Mouse (Mus musculus) MEL (cell line): ENCODE measurements around the gene Pidd1. TPM values are rescaled to one million over a fixed set of nuclear protein-coding genes. Genes with fewer than 3 reads are reported as not detected.

Source experiments
- DNase-seq: peaks from one replicate; pipeline ENCODE4 v3.0.0; 2011; ENCODE audit warnings: low read depth, low spot score
- H3K27ac ChIP-seq: 2 replicates; pipeline ENCODE4 v1.5.1; 2012; ENCODE audit warnings: low read depth, mild to moderate bottlenecking, control low read depth, low read length, moderate library complexity; ENCODE audit not compliant: control insufficient read depth
- H3K27me3 ChIP-seq, 2 experiments: fragments of 150-350 bp in 1 of 2; sonication (generic) in 1 of 2; 2 replicates each; pipeline ENCODE4 v1.6.1; 2012; ENCODE audit warnings: low read length in 2 of 2, mild to moderate bottlenecking in 2 of 2, improper control_type of control experiment in 1 of 2, moderate library complexity in 1 of 2; ENCODE audit not compliant: insufficient read depth in 2 of 2, control insufficient read depth in 1 of 2
- H3K36me3 ChIP-seq, 2 experiments: 2 replicates each; pipeline ENCODE4 v1.6.1; 2012 to 2014; ENCODE audit warnings: low read length in 2 of 2, improper control_type of control experiment in 1 of 2, inconsistent platforms in 1 of 2, mild to moderate bottlenecking in 1 of 2; ENCODE audit not compliant: insufficient read depth in 2 of 2, control insufficient read depth in 1 of 2
- H3K4me1 ChIP-seq, 2 experiments: fragments of 150-350 bp in 1 of 2; sonication (generic) in 1 of 2; 2 replicates each; pipeline ENCODE4 v1.6.1; 2012; ENCODE audit warnings: low read length in 2 of 2, improper control_type of control experiment in 1 of 2, mild to moderate bottlenecking in 1 of 2; ENCODE audit not compliant: insufficient read depth in 2 of 2, control insufficient read depth in 1 of 2
- H3K4me3 ChIP-seq, 2 experiments: fragments of 150-350 bp in 1 of 2; sonication (generic) in 1 of 2; 2 replicates each; pipeline ENCODE4 v1.5.1; 2012; ENCODE audit warnings: low read depth in 2 of 2, low read length in 2 of 2, mild to moderate bottlenecking in 2 of 2, moderate library complexity in 2 of 2, control low read depth in 1 of 2, improper control_type of control experiment in 1 of 2; ENCODE audit not compliant: control insufficient read depth in 1 of 2, insufficient read depth in 1 of 2
- H3K79me2 ChIP-seq: 2 replicates; pipeline ENCODE4 v1.6.1; 2012; ENCODE audit warnings: mild to moderate bottlenecking, low read length, moderate library complexity; ENCODE audit not compliant: control insufficient read depth, poor library complexity, insufficient read depth
- H3K9ac ChIP-seq: 2 replicates; pipeline ENCODE4 v1.6.1; 2012; ENCODE audit warnings: low read depth, mild to moderate bottlenecking, control low read depth, low read length, moderate library complexity; ENCODE audit not compliant: control insufficient read depth, poor library complexity, severe bottlenecking
- H3K9me3 ChIP-seq: fragments of 150-350 bp; sonication (generic); replicated peaks from 2 replicates; pipeline ENCODE4 v1.6.1; 2012; ENCODE audit warnings: mild to moderate bottlenecking, low read length, improper control_type of control experiment, moderate library complexity; ENCODE audit not compliant: insufficient read depth
- BHLHE40 ChIP-seq: IDR thresholded peaks from 2 replicates; pipeline ENCODE4 v1.6.1; 2012; ENCODE audit warnings: low read depth, mild to moderate bottlenecking, inconsistent platforms, low read length, improper control_type of control experiment, borderline replicate concordance
- CHD1 ChIP-seq: IDR thresholded peaks from 2 replicates; pipeline ENCODE4 v1.6.1; 2012; ENCODE audit warnings: low read depth, mild to moderate bottlenecking, inconsistent platforms, low read length, improper control_type of control experiment
- E2F4 ChIP-seq: IDR thresholded peaks from 2 replicates; pipeline ENCODE4 v1.6.1; 2011; ENCODE audit warnings: low read depth, low read length, improper control_type of control experiment, borderline replicate concordance
- ETS1 ChIP-seq: IDR thresholded peaks from 2 replicates; pipeline ENCODE4 v1.6.1; 2012; ENCODE audit warnings: low read depth, mild to moderate bottlenecking, inconsistent platforms, low read length, improper control_type of control experiment, moderate library complexity
- GABPA ChIP-seq: IDR thresholded peaks from 2 replicates; pipeline ENCODE4 v1.6.1; 2012; ENCODE audit warnings: low read depth, mild to moderate bottlenecking, inconsistent platforms, low read length, improper control_type of control experiment, moderate library complexity
- GATA1 ChIP-seq: IDR thresholded peaks from 2 replicates; pipeline ENCODE4 v1.6.1; 2011; ENCODE audit warnings: low read depth, low read length, improper control_type of control experiment
- HCFC1 ChIP-seq: IDR thresholded peaks from 2 replicates; pipeline ENCODE4 v1.6.1; 2012; ENCODE audit warnings: low read depth, mild to moderate bottlenecking, inconsistent platforms, low read length, improper control_type of control experiment, moderate library complexity
- KAT2A ChIP-seq: conservative IDR thresholded peaks from 2 replicates; pipeline ENCODE4 v1.6.1; 2012; ENCODE audit warnings: low read depth, low read length, improper control_type of control experiment, inconsistent platforms
- MAFK ChIP-seq: IDR thresholded peaks from 2 replicates; pipeline ENCODE4 v1.6.1; 2011; ENCODE audit warnings: low read depth, mild to moderate bottlenecking, low read length, improper control_type of control experiment, borderline replicate concordance
- MAZ ChIP-seq: IDR thresholded peaks from 2 replicates; pipeline ENCODE4 v1.6.1; 2012; ENCODE audit warnings: low read depth, mild to moderate bottlenecking, inconsistent platforms, low read length, improper control_type of control experiment
- MYB ChIP-seq: IDR thresholded peaks from 2 replicates; pipeline ENCODE4 v1.6.1; 2011; ENCODE audit warnings: mild to moderate bottlenecking, low read depth, low read length, improper control_type of control experiment
- NELFE ChIP-seq: IDR thresholded peaks from 2 replicates; pipeline ENCODE4 v1.6.1; 2011; ENCODE audit warnings: low read depth, low read length, improper control_type of control experiment
- NRF1 ChIP-seq: IDR thresholded peaks from 2 replicates; pipeline ENCODE4 v1.6.1; 2014; ENCODE audit warnings: low read depth, mild to moderate bottlenecking, inconsistent platforms, low read length, improper control_type of control experiment, moderate library complexity; ENCODE audit not compliant: poor library complexity, insufficient read depth, severe bottlenecking
- POLR2A ChIP-seq, 2 experiments: IDR thresholded peaks; 2 replicates each; pipeline ENCODE4 v1.6.1; 2011 to 2012; ENCODE audit warnings: low read length in 2 of 2, mild to moderate bottlenecking in 2 of 2, control low read depth in 1 of 2, improper control_type of control experiment in 1 of 2, low read depth in 1 of 2, moderate library complexity in 1 of 2; ENCODE audit not compliant: control insufficient read depth in 1 of 2, insufficient read depth in 1 of 2, poor library complexity in 1 of 2
- POLR2AphosphoS2 ChIP-seq: IDR thresholded peaks from 2 replicates; pipeline ENCODE4 v1.6.1; 2011; ENCODE audit warnings: low read length, improper control_type of control experiment
- RAD21 ChIP-seq: IDR thresholded peaks from 2 replicates; pipeline ENCODE4 v1.6.1; 2011; ENCODE audit warnings: mild to moderate bottlenecking, low read depth, low read length, improper control_type of control experiment
- RCOR1 ChIP-seq: IDR thresholded peaks from 2 replicates; pipeline ENCODE4 v1.6.1; 2012; ENCODE audit warnings: low read depth, mild to moderate bottlenecking, inconsistent platforms, low read length, improper control_type of control experiment
- TAL1 ChIP-seq: IDR thresholded peaks from 2 replicates; pipeline ENCODE4 v1.6.1; 2012; ENCODE audit warnings: mild to moderate bottlenecking, inconsistent platforms, low read length, moderate library complexity, mixed read lengths
- TBP ChIP-seq: IDR thresholded peaks from 2 replicates; pipeline ENCODE4 v1.8.0; 2011; ENCODE audit warnings: low read depth, low read length, improper control_type of control experiment
- USF2 ChIP-seq, 2 experiments: IDR thresholded peaks; 2 replicates each; pipeline ENCODE4 v1.6.1; 2011 to 2012; ENCODE audit warnings: improper control_type of control experiment in 2 of 2, low read length in 2 of 2, borderline replicate concordance in 1 of 2, inconsistent platforms in 1 of 2, low read depth in 1 of 2, mild to moderate bottlenecking in 1 of 2; ENCODE audit not compliant: insufficient read depth in 1 of 2
- ZMIZ1 ChIP-seq: IDR thresholded peaks from 2 replicates; pipeline ENCODE4 v1.6.1; 2012; ENCODE audit warnings: low read depth, mild to moderate bottlenecking, inconsistent platforms, low read length, improper control_type of control experiment, moderate library complexity
- polyA plus RNA-seq, 2 experiments: library from polyadenylated mRNA; stranded (reverse) in 1 of 2; unstranded in 1 of 2; fragments of >175 nt in 1 of 2; fragments of >200 nt in 1 of 2; gene quantifications; 2 replicates each; pipeline versions ENCODE4 v1.2.1 to v1.2.4; 2012; ENCODE audit warnings: low replicate concordance in 2 of 2, low read depth in 1 of 2; ENCODE audit not compliant: insufficient read length in 2 of 2, insufficient read depth in 1 of 2, missing spikeins in 1 of 2
- total RNA-seq: library from RNA; depleted of rRNA; stranded (reverse); fragments of 300-350 nt; gene quantifications from 2 replicates; pipeline ENCODE4 v1.2.3, GENCODE M21; 2012

Pidd1 gene
- total and polyA plus RNA-seq, 3 experiments, result 6.4 to 27.2 TPM; not detected in 1

DNA sequence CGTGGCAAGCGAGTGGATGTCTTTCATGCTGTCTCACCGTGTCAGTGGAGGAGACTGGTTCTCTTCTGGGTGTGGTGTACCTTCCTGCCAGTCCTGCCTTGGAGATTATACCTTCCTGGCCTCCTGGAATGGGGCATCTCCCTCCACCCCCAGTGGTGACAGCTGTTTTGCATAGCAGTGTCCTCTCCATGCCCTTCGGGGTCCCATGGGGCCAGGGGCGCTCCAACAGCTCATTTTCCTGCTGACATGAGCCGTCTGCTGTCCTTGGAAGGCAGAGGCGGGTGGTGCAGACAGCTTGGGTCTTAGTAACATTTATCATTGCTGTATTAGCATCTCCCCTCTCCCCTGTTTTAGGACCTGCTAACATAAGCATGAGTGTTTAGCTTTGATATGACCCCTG is 43.3 kb upstream of the Pidd1 start:
- Histone ChIP-seq H3K27me3 (no peaks in the 10 kb centered on the region), H3K4me1 (no peaks in the 10 kb centered on the region), H3K27ac (no peak overlapping the region), H3K9me3 (no peaks in the 10 kb centered on the region), H3K4me3 (no peak overlapping the region), H3K36me3 (no peaks in the 10 kb centered on the region), H3K9ac (no peak overlapping the region), H3K79me2 (no peaks in the 10 kb centered on the region)
- no peak for DNase-seq
- TF ChIP-seq E2F4 (no peak), CHD1 (no peak), POLR2A (IDR thresholded peaks at IDR 0.05; ENCODE audit: control insufficient read depth in 1 of 2, insufficient read depth in 1 of 2, low read depth in 1 of 2, low read length in 2 of 2, poor library complexity in 1 of 2) (0 out of 4 replicates have a peak, but pooled peaks of 1 of the 2 experiments have one; percentile 10), TAL1 (no peak), ZMIZ1 (no peak)

- H3K4me3 ChIP-seq, result no peak overlapping the region
- H3K4me1 ChIP-seq, result no peaks in the 10 kb centered on the region
- no peaks in the 10 kb centered on the region for H3K9me3 ChIP-seq
- H3K9ac ChIP-seq, result no peak overlapping the region
- no peaks in the 10 kb centered on the region for H3K36me3 ChIP-seq
- no peak for TF ChIP-seq KAT2A
- no peak for TF ChIP-seq NELFE
- no peaks in the 10 kb centered on the region for H3K79me2 ChIP-seq
- H3K27ac ChIP-seq, result no peak overlapping the region
- no peaks in the 10 kb centered on the region for H3K27me3 ChIP-seq
- no peak for DNase-seq
Measured at GRCm38 (mm10) chr7:141486239-141486638, 42.4 kb upstream of the Pidd1 start.

GRCm38 (mm10) chr7:141485606-141486005 is 41.8 kb upstream of the Pidd1 start:
- no peaks in the 10 kb centered on the region for H3K36me3 ChIP-seq
- no peak overlapping the region for H3K9ac ChIP-seq
- no peaks in the 10 kb centered on the region for H3K27me3 ChIP-seq
- H3K9me3 ChIP-seq, result no peaks in the 10 kb centered on the region
- no peaks in the 10 kb centered on the region for H3K4me1 ChIP-seq
- DNase-seq, result no peak
- H3K79me2 ChIP-seq, result peaks cover 2% of the 10 kb centered on the region; the same call in 1 of the 2 replicates
- H3K4me3 ChIP-seq, result no peak overlapping the region
- TF ChIP-seq HCFC1 (no peak), GATA1 (no peak), TBP (no peak), MAFK (no peak), RCOR1 (no peak), MAZ (no peak), NRF1 (no peak), TAL1 (no peak), BHLHE40 (no peak), MYB (no peak), USF2 (IDR thresholded peaks at IDR 0.05; ENCODE audit: borderline replicate concordance in 1 of 2, insufficient read depth in 1 of 2, low read depth in 1 of 2, low read length in 2 of 2) (no peak), RAD21 (no peak), POLR2AphosphoS2 (no peak), E2F4 (no peak), GABPA (no peak), ETS1 (no peak)
- TF ChIP-seq, all 39 proteins: peak for 0
- no peak overlapping the region for H3K27ac ChIP-seq
